Mouse (Mus musculus) gastrocnemius, postnatal 4 days (tissue): ENCODE results near the gene Rpl36. TPM values are rescaled to one million over a fixed set of nuclear protein-coding genes. Genes with fewer than 3 reads are reported as not detected.

Experiments used
- DNase-seq, 2 experiments: peaks; one replicate each; pipeline ENCODE4 v3.0.0; 2021 to 2022; ENCODE audit warnings: low spot score in 2 of 2, mixed read lengths in 2 of 2
- total RNA-seq, 2 experiments: library from RNA; stranded (reverse); gene quantifications; 2 replicates each; pipeline ENCODE4 v1.2.3; 2021

Rpl36 gene
- total RNA-seq, 2 experiments from 2014 or later: 1,009 to 1,061 TPM

- no peak for DNase-seq
Observed at GRCm38 (mm10) chr17:56634023-56634422, 20.8 kb downstream of the Rpl36 start.

GRCm38 (mm10) chr17:56643237-56643636 lies 30.0 kb downstream of the Rpl36 start:
- DNase-seq: no peak

- DNase-seq: no peak
Observed at GRCm38 (mm10) chr17:56647546-56647945, 34.3 kb downstream of the Rpl36 start.

- no peak for DNase-seq
Observed at GRCm38 (mm10) chr17:56651801-56652200, 38.6 kb downstream of the Rpl36 start.

GRCm38 (mm10) chr17:56654771-56655170 lies 41.6 kb downstream of the Rpl36 start:
- no peak for DNase-seq

GRCm38 (mm10) chr17:56655311-56655710 lies 42.1 kb downstream of the Rpl36 start:
- no peak for DNase-seq

GRCm38 (mm10) chr17:56656171-56656570 lies 43.0 kb downstream of the Rpl36 start:
- DNase-seq: no peak

GRCm38 (mm10) chr17:56663659-56664058 lies 50.4 kb downstream of the Rpl36 start:
- DNase-seq: no peak

Other genes starting within 250 kb of the Rpl36 start
- gene Ptprs, start 136.9 kb upstream of the Rpl36 start, total RNA-seq: 100 to 1,000 TPM; 115 TPM
- gene Znrf4, start 101.0 kb upstream of the Rpl36 start, total RNA-seq: not detected
- 1 to 10 TPM in 1 of 2 experiments, under 1 TPM in 1; 0.83 to 1.4 TPM for gene Gm20219, start 59.0 kb upstream of the Rpl36 start, total RNA-seq
- 10 to 100 TPM; 56.4 to 78.9 TPM for gene Safb2, start 28.8 kb upstream of the Rpl36 start, total RNA-seq
- 100 to 1,000 TPM in 1 of 2 experiments, 10 to 100 TPM in 1; 96.9 to 117 TPM for gene Safb, start 28.6 kb upstream of the Rpl36 start, total RNA-seq
- 100 to 1,000 TPM; 232 to 255 TPM for gene 2410015M20Rik, start 3.6 kb upstream of the Rpl36 start, total RNA-seq
- 10 to 100 TPM; 58.1 to 59.2 TPM for gene Lonp1, start 13.5 kb downstream of the Rpl36 start, total RNA-seq
- not detected for gene Catsperd, start 14.7 kb downstream of the Rpl36 start, total RNA-seq
- 10 to 100 TPM; 58.6 to 59.4 TPM for gene Ranbp3, start 59.9 kb downstream of the Rpl36 start, total RNA-seq
- gene Ndufa11, start 104.4 kb downstream of the Rpl36 start, total RNA-seq: 100 to 1,000 TPM; 358 to 365 TPM
- 1 to 10 TPM; 7.5 to 8.0 TPM for gene Vmac, start 104.6 kb downstream of the Rpl36 start, total RNA-seq
- gene Nrtn, start 144.1 kb downstream of the Rpl36 start, total RNA-seq: 1 to 10 TPM; 1.0 to 1.9 TPM
- 10 to 100 TPM; 21.6 to 21.7 TPM for gene Dus3l, start 151.3 kb downstream of the Rpl36 start, total RNA-seq
- gene Prr22, start 156.8 kb downstream of the Rpl36 start, total RNA-seq: under 1 TPM; 0.47 to 0.49 TPM
- gene Rfx2, start 217.6 kb downstream of the Rpl36 start, total RNA-seq: 10 to 100 TPM in 1 of 2 experiments, 1 to 10 TPM in 1; 8.2 to 10.6 TPM